Mouse (Mus musculus): ENCODE results near the gene Nfib.

GRCm38 (mm10) chr4:82734348-82734747 is 28.8 kb upstream of the Nfib start:
- no peak for TF ChIP-seq ZC3H11A (IDR thresholded peaks at IDR 0.05; ENCODE audit: low read depth, low read length)
- no peak for TF ChIP-seq TBP (conservative IDR thresholded peaks at IDR 0.05; ENCODE audit: low read depth, low read length)
- TF ChIP-seq ZNF384 (IDR thresholded peaks at IDR 0.05; ENCODE audit: low read depth, low read length), result no peak
- no peak for TF ChIP-seq SIN3A (IDR thresholded peaks at IDR 0.05; ENCODE audit: low read length)
- TF ChIP-seq MAFK (IDR thresholded peaks at IDR 0.05; ENCODE audit: insufficient replicate concordance, low read length), result no peak

Measured in CH12.LX (cell line).